Mouse (Mus musculus): ENCODE measurements around the gene Nck2. TPM values are rescaled to one million over a fixed set of nuclear protein-coding genes. Genes with fewer than 3 reads are reported as not detected.

Nck2 gene
- total RNA-seq, 2 experiments from 2014 or later, result 17.2 to 17.8 TPM

DNA sequence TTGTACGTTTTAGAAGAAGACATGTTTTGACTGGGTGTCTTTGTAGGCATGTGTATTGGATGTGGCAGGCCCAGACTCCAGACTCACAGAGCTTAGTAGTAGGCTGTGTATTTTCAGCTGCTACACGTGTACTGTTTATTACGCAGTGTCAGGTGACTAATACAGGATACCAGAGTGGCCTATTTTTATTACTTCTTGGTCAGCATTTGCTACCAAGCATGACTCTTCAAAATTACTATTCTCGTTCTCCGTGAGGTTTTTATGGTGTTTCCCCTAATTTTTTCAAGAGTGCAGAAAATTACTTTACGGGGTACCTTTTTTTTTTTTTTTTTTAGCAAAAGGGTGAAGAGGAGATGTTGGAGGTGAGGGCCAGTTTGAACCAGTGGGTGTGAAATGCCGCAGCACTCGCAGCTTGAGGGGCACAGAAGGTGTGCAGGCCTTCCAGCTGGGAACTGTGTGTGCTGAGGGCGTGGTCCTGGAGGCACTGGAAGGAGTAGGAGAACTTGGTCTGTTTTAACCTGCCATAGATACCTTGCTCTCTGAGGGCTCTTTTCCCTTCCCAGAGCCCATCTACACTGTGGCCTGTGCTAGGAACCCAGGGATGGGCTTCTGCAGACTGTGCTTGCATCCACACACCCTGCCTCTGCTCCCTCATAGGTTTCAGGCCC lies 21.7 kb downstream of the Nck2 start:
- no peak for DNase-seq (ENCODE audit: low spot score)

DNA sequence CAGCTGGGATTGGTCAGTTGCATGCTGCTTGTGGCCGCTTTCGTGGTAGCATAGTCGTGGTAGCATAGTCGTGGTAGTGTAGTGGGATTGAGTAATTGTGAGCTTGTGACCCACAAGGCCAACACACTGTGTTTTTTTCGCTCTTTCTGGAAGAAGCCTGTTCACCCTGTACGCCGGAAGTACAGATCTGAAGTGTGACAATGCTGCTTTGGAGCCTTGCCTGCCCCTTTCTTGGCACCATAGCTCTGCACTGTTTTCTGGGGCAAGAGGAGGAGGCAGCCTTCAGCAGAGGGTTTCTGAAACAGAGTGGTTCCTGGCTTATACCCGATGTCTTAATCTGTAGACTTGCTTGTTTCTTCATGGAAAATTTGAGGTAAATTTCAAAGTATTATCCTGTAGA lies 23.3 kb downstream of the Nck2 start:
- DNase-seq (ENCODE audit: low spot score), result no peak

DNA sequence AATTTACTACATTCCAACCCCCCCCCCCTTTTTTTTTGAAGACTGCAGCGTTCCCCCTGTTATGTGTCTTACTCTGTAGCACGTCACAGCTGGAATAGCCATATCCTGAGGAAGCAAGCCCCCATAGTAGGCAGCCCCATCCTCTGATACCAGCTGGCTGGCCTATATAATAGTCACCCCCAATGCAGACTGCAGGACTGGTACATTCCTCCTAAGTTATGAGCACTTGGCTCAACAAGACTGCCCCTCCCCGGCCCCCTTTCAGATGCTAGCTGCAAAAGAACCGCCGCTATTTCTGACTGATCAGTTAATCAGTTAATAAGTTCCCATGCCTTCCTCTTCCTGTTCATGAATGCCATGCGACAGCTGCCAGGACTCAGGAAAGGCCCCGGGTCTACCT lies 23.8 kb downstream of the Nck2 start:
- no peak for DNase-seq (ENCODE audit: low spot score)

DNA sequence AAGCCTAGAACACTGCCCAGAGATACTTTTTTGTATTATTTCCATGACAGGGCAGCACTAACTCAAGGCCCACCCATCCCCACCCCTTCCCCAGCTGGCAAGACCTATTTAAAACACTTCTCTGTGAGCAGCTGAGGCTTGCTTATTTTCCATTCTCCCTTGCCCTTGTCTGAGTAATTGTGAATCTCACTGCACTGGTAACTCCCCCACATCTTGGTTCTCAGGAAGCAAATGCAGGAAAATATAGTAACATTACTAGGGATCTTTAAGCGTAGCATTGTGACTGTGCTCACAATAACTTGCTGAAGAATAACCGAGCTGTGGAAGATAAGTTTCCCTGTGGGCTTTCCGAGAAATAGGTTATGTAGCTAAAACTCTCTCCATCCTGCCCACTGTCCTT lies 24.6 kb downstream of the Nck2 start:
- no peak for DNase-seq (ENCODE audit: low spot score)

DNA sequence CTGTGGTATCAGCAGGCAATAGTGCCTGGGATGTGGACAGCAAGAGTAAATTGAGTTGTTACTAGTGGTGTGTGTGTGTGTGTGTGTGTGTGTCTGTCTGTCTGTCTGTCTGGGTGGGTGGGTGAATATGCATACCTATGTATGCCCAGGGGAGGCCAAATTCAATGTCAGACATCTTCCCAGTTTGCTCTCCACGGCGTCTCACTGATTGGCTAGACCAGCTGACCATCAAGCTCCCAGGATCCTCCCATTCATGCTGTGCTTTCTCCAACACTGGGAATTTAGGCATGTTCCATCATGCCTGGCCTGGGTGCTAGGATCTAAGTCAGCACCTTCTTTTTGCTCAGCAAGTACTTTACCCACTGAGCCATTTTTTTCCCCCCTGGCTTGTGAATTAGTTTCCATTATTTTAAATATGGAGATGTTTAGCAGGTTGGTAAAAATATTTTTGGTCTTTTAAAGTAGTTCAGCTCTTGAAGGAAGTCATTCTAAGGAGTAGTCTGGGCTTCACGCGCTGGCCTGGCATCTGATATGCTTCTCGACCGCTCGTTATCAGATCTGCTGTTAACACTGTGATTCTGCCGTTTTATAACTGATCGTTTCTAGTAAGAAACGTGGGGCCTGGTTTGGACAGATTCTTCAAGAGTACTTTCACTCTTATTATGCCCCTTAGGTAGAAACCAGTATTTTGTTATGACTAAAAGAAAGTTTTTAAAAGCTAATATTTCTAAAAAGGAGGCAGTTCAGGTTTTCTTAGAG lies 26.2 kb downstream of the Nck2 start:
- DNase-seq (ENCODE audit: low spot score), result no peak

DNA sequence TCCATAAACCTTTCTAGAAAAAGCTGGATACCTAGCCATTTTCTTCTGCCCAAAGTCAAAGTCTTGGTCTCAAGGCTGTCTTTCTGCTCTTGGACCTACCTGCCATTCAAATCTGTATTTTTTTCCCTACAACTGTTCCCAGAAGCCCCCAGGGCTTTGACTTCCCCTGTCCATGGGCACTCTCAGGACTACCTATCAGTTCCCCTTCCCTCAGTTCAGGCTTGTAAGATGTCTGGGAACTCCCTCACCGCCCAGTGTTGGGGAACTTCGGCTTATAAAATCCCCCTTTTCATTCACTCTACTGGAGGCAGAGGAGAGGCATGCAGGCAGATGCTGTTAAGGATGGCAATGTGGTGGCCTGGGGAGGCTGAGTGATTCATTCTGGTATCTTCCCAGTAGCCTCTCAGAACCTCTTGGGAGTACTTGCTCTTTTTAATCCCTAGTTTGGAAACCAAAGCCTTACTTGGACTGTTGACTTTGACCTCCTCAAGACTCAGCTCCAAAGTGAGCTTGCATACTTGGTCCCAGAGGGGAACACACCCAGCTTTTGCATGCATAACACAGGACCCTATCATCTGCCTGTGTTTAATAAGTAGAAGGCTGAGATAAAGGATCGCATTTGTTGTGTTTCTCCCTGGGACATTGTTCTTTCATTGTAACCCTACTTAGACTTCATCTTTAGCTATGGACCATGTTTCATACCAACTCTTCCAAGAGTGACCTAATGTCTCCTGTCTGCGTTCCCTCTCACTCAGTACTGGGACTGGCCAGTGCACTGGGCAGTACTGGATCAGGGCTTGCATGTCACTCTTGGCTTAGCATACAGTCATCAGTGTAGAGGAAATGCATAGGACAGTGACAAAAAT lies 27.0 kb downstream of the Nck2 start:
- DNase-seq (ENCODE audit: low spot score), result no peak

DNA sequence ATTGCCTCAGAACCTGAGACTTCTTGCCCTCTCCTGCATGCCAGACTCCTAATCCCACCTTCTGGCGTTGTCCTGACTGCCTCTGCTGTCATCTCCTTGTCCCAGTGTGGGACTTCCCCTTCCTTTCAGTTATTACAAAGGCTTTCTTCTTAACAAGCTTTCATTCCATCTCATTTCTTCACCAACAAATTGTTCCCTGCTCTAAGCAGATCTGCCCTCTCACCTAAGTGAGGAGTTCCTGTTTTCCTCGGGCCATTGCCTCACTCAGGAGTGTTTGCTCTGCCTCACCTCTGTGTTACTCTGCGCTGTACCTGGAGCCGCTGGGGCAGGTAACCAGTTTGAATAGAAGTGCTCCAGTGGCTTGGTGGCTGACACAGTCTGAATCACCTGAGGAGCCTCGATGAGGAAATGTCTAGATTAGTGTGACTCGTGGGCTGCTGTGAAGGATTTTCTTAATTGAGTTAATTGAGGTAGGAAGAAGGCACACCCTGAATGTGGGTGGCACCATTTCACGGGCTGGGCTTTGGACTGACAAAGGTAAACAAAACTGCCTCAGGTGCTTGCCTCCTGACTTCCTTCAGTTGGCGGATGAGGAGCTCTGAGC lies 27.8 kb downstream of the Nck2 start:
- no peak for DNase-seq (ENCODE audit: low spot score)

DNA sequence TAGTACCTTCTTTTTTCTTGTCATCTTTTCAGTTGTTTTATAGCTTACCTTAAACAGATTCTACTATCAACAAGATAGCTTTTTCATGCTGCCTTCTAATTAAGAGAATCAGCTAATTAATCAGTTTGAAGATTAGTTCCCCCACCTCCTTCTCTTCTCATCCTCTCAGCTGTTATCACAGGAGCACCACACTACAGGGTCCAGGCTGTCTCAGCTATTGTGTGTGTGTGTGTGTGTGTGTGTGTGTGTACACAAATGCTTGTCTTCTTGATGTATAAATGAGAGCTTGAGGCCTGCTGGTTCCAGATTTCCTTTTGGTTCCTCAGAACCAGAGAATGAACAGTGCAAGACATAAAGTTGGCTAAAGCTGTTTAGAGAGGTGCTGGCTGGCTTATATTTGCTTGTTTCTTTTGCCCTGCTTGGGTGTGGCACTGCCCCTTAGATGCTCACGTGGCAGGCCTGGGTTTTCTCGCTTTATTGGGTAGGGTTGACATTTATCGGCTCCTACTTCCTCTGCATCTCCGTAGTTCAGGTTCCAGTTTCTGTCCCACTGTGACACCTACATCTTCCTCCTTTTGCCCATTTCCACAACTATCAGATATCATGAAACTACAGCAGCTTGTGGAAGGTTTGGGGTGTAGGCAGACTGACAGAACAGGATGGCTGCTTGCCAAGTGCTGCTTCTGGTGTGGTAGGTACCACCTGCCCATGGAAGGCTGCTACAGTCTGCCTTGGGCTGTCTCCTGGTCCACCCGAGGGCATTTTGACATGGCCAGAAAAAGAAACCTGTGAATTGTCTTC lies 29.6 kb downstream of the Nck2 start:
- DNase-seq (ENCODE audit: low spot score), result no peak

DNA sequence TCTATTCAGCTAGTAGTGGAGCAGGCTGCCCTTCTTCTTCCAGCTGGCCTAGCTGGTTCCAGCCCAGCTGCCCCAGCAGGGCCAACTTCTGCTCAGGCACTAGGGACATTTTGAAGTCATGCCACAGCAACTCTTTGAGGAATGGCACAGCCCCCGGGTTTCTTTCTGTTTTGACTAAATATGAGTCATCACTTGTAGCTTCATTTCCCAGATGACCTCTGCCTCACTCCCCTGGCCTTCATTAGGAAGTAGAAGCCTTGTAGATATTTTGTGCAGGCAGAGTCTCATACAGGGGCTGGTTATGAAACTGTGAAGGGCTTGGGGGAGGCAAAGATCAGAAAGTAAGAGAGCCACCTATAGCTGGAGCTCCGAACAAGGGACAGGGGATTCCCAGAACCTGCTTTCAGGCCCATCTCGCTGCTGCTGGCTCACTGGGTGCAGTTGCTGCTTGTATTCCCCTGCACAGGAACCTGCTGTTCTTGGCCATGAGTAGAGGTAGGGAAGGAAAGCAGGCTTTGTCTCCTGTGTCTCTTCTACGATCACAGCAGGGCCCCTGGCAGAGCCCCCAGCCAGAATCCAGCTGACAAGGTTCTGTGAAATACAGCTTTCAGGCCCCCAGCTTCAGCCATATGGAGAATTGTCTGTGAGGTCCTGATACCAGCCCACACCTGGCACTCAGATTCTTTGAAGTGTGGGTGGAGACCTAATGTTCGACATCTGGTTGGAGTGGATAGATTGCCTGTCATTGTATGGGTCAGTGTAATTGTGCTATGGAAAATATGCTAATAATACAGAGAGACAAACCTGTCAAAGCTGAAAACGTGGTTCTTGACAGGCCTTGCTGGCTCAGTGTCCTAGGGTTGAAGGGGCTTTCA lies 30.4 kb downstream of the Nck2 start:
- DNase-seq (ENCODE audit: low spot score), result peak; percentile 45

DNA sequence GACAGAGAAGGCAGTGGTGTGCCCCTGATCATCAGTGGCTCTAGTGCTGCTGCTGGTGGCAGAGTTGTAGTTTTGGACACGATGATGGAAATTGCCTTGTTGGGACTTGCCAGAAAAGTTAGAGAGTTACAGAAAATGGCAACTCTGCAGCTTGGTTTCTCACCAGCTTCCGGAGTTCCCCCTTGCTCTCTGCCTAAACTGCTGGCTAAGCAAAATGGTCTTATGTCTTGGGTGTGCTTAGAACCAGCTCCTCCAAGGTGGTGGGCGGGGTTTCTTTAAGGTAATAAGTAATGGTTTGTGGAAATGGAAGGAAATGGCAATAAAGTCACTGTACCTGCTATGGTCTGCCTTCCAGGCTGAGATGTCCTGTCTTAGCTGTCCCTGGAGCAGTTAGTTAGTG lies 33.6 kb downstream of the Nck2 start:
- no peak for DNase-seq (ENCODE audit: low spot score)

DNA sequence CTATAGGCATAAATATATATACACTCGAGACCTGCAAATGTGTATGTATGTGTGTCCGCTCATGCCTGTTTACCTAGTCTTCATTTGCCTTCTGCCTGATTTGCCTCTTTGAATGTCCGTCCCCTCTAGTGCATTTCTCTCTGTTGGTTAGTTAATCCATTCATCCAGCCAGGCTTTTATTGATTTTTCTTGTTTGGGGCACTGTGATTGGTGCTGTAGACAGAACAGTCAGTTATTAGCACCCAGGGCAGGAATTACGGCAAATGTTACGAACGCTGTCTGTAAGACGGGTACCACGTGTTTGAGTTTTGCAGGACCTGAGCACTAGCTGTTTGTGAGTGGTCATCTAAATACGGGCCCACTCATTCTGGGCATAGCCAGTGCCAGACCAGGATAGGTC lies 40.8 kb downstream of the Nck2 start:
- no peak for DNase-seq (ENCODE audit: low spot score)

DNA sequence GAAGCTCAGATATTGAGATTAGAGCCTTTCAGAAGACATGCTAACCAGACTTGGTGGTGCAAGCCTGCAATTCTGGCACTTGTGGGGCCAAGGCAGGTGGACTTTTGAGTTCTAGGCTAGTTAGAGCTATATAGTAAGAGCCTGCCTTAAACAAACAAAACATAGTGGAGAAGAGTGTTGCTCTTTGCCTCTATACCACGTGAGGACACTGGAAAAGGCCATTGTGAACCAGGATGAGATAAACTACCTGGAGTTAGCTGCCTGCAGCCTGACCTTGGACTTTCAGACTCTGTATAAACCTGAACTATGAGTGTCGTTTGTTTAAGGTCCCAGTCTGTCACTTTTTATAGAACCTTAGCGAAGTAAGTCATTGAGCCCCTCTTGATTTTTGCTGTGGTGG lies 42.1 kb downstream of the Nck2 start:
- DNase-seq (ENCODE audit: low spot score), result no peak

DNA sequence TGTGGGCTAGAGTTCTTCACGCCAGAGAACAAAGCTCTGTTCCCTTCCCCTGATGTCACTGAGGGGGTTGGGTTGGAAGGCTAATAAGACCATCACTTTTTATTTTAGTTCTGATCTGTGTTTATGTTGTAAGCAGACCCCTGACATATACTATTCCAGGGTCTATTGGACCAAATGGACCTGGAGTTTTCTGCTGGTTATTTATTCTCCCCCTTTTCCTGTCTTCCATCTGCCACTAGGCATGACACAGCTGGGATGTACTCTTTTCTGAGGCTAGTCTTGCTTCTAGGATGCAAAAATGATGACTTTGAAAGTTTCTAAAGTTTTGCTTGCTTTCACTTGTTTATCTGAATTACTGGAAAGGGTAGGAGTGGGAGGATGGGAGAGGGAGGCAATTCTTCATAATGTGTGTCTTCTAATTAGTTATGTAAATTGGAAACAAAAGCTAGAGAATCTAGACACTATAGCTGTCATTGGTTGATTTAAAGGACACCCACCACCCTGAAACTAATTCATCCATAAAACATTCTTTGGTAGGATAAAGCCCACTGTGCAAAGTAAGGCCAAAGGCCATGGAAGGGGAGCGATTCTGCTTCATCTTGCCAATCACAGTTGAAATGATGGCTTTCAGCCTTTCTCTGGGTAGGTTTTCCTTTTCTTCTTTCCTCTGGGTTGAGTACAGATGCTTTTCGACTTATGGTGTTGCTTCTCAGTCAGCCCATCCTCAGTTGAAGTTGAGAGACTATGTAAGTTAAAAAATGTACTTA lies 42.8 kb downstream of the Nck2 start:
- no peak for DNase-seq (ENCODE audit: low spot score)

DNA sequence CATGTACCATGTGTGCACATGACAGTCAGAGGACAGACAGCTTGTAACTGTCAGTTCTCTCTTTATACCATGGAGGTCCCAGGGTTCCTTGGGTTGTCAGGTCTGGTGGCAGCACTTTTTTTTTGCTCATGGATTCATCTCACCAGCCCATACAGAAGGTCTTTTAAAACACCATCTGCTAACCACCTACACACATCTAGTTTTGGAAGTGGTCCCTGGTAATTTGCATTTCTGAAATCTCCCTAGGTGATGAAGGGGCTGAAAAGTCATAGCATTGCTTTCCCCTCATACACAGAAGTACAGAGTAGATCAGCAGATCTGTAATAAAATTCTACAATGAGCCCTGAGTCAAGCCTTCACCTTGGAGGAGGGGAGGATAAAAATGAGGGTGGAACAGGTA lies 44.9 kb downstream of the Nck2 start:
- DNase-seq (ENCODE audit: low spot score), result no peak

DNA sequence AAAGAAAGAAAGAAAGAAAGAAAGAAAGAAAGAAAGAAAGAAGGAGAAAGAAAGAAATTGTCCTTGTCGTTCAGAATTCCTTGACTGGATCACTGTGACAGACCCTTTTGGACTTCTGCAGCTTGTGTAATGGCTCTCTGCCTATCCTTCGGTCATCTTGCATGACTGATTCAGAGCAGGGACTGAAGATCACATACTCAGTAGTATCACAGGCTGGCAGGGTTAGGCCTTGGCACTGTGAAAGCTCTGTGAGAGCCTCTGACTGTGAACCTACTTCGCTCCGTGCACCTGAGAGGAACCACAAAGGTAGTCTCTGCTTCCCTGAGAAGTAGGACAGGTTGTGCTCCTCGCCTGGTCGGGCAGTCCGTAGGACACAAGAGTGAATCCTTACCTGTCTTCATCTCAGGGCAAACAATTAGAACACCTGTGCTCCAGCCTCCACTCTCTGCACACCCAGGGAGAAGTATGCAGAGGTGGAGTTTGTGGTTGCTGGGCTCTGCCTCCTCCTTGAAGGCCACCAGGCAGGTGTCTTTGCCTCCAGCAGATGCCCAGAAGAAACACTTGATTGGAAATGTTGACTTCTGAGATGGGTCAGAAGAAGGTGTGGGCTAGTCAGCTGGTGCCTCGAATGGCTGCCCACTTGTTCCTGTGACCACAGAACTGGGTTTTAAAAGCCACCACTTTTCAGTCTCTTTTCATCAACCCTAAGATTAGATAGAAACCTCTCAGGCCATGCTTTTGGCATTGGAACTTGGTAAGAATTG lies 47.3 kb downstream of the Nck2 start:
- no peak for DNase-seq (ENCODE audit: low spot score)

DNA sequence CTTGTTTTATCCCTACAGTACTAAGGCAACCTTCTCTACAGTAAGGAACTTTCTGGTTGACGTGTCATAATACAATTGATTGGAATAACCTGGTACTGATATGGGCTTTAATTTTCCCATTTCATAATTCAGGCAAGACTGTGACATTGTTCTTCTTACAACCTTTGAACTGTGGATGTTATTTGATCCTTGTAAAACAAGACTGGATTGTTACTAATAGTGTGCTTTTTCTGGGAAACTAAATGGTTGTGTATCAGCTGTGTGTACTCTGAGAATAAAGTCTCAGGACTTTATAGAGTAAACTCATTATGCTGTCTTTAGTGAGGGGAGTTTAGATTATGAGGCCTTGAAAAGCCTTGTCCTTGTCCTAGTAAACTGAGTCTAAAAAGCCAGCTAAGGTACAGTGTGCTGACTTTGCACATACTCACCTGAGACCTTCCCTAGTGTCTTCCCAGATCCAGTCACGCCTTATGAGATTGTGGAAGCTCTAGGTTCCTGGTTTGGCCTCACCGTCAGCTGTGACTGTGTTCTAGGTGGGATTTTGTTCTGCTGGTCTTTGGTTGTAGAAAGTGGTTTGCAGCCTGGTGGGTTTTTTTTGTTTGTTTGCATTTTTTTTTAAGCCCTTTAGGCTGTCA lies 48.5 kb downstream of the Nck2 start:
- DNase-seq (ENCODE audit: low spot score), result no peak

DNA sequence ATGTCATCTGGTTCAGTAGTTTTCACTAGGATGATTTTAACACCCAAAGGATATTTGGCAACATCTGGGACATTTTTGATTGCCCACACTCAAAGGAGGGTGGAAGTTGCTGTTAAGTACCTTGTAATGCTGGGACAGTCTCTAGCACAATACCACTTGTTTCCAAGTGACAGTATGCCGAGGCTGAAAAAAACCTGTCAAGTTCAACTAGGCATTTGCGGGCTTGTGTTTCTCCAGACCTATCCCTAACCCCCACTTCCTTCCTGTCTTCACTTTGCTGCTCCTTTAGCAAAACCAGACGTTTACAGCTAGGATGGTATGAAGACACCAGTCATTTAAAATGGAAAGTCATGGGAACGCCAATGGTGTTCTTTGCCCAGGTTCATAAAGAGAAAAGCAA lies 51.7 kb downstream of the Nck2 start:
- no peak for DNase-seq (ENCODE audit: low spot score)

DNA sequence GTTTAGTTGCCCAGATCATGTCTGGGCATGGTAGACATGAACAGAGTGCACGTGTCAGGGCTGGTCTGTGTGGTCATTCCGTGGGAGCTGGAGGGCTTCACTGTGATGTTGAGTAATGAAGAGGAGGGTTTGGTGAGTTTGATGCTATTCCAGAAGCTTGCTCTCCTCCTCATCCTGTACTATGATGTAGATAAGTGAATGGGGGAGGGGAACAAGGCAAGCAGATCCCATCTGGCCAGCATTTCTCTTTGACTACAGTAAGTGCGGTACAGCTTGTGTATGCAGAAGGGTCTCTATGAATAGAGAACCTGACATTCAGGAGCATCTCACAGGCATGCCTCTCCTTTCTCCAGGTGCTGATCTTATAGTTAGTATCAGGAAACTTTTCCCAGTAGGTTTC lies 52.6 kb downstream of the Nck2 start:
- no peak for DNase-seq (ENCODE audit: low spot score)

Measured in gastrocnemius, adult 18-20 months (tissue).